Mouse (Mus musculus) inflammation-experienced regulatory T-cells, adult 6 months (primary cell): ENCODE results near the gene Ppif. TPM values are rescaled to one million over a fixed set of nuclear protein-coding genes. Genes with fewer than 3 reads are reported as not detected.

Experiments used
- ATAC-seq: one replicate; pipeline ENCODE4 v1.8.0; 2017
- polyA plus RNA-seq, 3 experiments: library from polyadenylated mRNA; unstranded; fragments of 100-300 nt; shearing (Covaris generic); gene quantifications; one replicate each; pipeline ENCODE4 v1.2.1; 2017

Ppif gene
- polyA plus RNA-seq, 3 experiments from 2014 or later = 19.9 to 30.3 (median 23.0) TPM

DNA sequence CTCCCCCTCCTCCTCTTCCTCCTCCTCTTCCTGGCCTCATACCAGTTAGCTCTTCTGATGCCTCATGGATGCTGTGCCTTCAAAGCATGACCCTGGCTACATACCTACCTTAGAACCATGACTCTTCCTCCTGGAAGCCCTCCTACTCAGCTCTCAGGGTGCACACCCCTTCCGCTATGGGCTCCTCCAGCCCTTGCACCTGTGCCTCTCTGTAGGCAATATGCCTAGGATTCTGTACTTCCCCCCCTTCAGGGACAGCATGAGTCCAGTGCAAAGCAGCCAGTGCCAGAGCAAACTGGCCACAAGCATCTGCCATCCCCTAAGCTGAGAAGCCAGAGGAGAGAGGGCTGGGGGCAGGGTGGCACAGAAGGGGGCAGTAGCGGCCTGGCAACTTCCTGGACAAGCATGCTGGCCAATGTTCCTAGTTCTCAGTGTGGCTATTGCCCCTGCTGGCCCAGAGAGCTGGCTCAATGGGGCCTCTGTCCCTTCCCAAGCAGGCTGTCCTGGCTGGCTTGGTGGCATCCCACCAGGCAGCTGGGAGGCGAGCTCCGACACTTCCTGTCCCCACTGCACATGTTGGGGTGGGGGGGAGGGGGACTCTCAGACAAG, 46.1 kb downstream of the Ppif start:
- ATAC-seq = no peak

DNA sequence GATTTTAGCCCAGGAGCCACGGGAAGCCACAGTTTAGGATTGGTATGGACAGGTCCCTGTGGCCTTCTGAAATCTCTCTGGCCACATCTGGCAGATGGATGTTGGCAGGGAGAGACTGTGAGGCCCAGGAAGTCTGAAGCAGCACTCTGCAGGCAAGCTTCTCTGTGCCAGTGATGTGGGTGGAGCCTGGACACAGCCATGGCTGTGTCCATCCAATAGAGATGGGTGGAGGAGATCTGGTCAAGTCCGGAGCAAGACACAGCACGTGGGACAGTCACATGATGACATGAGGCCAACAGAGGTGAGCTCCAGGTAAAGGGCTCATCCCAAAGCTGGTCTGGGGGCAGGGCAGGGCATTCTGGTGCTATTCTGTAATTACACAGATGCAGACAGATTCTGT, 47.3 kb downstream of the Ppif start:
- no peak for ATAC-seq

DNA sequence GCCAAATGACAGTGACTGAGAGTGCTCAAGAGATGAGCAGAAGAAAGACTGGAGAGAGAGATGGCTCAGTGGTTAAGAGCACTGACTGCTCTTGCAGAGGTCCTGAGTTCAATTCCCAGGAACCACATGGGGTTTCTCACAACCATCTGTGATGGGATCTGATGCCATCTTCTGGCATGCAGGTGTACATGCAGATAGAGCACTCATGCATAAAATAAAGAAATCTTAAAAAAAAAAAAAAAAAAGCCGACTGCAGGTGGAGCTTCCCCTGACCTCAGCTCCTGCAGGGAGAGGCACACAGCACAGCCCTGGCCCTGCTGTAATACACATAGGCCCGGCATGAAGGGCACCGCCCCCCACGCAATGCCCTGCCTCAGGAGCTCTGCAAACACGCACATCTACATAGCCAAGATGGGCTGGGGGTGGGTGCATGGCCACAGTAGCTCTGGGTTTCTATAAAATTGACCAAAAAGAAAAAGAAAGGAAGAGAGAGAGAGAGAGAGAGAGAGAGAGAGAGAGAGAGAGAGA, 48.0 kb downstream of the Ppif start:
- ATAC-seq = no peak

DNA sequence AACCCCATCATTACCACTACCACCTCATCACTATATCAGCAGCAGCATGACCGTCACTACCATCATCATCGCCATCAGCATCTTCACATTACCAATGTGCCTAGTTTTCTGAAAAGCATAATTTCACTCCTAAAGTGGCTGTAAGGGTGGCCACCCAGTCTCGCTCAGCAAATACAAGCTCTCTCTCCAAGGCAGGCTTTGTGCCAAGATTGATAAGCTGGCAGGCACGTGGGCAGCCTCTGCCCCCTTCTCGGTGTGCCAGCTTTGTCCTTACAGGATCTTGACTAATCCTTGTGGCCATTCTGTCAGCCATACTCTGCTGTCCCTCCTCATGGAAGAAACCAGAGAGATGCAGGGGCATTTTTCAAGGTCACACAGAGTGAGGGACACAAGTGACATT, 49.0 kb downstream of the Ppif start:
- no peak for ATAC-seq

DNA sequence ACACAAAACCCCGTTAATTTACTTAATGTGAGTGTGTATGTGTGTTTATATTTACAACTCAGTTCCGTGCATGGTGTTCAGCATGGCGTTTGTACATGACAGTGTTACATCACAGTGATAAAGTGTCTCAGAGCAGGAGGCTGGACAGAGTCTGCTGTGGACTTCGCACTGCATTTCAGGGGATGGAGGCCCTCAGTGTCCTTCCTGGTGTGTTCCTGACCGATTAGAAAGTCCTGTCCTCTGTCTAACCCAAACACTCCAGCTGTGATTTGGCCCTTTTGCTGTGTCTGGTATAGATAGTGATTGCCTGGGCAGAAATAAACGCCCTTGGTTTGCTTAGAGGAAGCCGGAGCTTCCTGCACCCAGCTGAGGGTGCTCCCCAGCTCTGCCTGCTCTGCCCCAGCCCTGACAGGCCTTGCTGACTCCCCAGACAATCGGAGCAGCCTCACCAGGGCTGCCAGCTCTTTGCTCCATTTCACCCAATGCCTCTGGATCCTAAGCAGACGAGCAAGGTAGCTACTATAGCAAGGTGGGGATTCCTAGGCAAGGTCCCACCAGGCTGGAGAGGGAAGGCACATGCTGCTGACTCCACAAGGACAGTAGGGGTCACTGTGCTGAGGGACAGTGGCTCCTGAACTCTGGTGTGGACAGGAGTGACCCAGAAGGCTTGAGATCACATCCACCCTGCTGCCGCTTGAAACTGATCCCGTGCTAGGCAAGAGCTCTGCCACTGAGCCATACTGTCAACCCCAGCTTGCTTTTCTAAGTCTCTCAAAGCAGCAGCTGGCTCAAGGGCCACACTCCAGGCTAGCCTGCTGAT, 51.6 kb downstream of the Ppif start:
- ATAC-seq = no peak

DNA sequence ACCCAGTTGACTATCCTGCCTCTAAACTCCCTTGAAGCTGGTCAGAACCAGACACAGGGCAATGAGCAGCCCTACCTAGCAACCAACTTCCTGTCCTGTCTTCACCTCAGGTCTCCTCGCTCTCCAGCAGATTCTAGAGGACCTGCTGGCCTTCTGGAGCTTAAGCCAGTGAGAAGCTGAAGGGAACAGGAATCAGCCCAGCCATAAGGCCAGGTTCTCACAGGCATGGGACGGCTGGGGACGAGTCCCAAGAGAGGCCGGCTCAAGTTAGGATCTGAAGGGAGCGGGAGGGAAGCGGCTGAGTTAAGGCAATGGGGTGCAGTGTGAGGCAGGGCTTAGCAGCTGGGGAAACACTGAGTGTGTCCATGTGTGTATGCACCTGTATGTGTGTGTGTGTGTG, 52.4 kb downstream of the Ppif start:
- no peak for ATAC-seq

DNA sequence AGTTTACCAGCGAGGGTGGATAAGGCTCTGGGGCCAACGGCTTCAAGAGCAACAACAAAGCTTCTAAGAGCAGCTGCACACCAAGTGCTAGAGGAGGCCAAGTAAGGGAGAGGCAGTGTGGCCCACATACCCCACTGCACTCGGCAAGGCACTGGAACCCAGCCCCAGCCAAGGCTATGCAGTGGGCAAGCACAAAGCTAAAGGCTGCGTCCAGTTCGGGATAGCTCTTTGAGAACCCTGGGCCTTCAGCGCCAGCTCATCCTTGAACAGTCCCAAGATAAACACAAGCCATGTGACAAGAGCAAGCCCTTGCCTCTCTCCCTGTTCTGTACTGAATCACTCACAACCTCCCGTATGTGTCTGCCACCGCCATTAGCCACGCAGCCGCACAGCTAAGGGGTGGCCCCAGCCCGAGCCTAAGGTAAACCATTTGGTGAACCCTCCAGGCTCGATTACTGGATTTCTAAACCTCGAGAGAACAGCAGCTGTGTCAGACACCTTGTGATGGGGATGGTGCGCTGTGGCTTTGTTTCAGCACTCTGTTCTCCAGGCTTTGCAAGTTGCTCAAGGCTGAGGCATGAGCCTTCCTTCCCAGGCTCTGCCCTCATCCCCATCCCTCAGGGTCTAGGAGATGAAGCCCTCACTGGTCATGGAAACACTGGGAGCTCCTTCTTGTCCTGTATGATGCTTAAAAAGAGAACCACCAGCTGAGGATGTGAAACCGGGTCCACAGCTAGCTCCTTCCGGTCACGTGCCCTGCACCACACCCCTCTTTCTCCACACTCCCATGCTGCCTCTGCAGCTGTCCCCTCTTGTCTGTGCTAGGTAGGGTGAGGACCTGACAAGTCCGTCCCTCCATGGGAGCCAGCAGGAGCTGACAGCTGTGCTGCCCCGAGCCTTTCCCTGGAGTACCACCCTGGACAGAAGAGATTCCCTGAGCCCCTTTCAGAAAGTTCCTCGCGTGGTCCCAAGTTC, 53.3 kb downstream of the Ppif start:
- ATAC-seq = peak; percentile 38

DNA sequence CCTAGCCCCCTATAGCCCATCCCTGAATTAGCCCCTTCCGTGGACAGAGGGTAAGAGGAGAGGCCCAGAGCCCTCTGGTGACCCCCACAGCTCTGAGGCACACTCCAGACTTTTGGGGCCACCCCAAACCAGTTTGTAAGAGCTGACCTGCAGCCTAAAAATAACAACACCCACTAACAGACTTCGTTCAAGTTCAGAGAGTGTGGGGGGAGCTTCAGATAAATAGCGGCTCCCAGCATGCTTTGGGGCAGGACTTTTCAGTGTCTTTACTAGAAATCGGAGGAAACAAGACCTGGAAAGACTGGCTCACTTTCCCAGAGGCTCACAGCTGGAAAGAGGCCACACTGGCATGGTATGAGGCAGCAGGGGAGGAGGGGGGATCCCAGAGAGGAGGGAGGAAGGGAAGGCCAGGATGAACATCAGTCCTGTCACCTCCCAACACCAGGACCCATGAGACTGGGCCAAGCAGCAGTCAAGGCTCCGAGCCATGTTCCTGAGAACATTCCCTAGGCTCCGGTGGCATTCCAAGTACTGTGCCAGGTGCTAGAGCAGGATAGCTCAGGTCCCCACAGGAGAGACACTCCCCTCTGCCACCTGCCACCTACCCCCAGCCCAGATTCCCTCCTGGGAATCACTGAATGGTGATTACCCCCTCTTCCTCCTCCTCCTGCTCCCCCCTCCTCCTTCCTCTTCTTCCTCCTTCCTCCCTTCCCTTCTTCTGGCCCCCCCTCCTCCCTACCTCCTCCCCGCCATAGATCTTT, 54.2 kb downstream of the Ppif start:
- ATAC-seq = no peak

DNA sequence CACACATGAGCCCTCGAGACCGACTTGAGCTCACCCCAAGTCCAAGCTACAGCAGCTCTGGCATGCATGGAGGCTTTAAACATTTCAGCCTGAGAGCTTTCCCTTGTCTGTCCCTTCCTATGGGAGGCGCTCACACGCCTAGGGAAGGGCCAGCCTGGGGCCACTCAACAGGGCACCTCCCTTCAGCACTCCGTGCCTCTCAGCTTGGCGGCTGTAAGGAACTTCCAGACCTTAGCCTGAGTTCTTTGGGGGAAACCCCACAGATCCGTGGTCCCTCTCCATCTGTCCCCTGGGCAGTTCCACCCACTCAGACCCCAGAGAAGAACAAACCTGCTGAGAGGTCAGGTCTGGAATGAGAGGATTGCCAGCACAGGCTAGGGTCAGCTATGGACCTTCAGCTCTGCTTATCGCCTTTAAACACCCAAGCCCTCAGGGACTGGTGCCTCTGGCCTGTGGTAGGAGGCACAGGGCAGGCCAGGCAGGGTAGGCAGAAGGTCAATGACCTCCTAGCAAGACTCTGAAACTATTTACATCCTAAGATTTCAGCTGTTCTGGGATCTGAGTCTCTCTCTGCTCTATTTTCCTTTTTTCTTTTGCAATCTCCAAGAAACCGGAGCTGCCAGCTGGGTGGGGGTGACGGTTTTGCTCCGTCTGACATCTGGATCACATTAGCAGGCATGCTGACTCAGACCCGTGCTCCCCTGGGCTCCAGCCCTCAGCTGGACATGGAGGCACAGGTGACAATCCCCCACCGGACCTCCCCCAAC, 55.4 kb downstream of the Ppif start:
- ATAC-seq = no peak

Other genes with a start within 250 kb of the Ppif start
- gene Zmiz1, start 235.0 kb upstream of the Ppif start, polyA plus RNA-seq = 10 to 100 TPM; 24.5 to 30.1 (median 26.1) TPM
- gene Zcchc24, start 74.9 kb downstream of the Ppif start, polyA plus RNA-seq = under 1 TPM; 0.11 to 0.28 (median 0.23) TPM
- gene Anxa11, start 148.0 kb downstream of the Ppif start, polyA plus RNA-seq = 10 to 100 TPM; 55.1 to 93.1 (median 65.4) TPM
- gene Plac9a, start 208.9 kb downstream of the Ppif start, polyA plus RNA-seq = not detected
- gene Tmem254a, start 233.5 kb downstream of the Ppif start, polyA plus RNA-seq = 1 to 10 TPM; 2.7 to 8.9 (median 4.3) TPM
- gene Cphx1, start 244.2 kb downstream of the Ppif start, polyA plus RNA-seq = not detected